Mouse (Mus musculus): ENCODE results near the gene Muc3.

- no peak for TF ChIP-seq CTCF (IDR thresholded peaks at IDR 0.05; ENCODE audit: low read depth, low read length)
- TF ChIP-seq GATA1 (IDR thresholded peaks at IDR 0.05; ENCODE audit: borderline replicate concordance, low read length): no peak
Measured at GRCm38 (mm10) chr5:137129281-137129680, 19.8 kb downstream of the Muc3 start.

Data from G1E (cell line).